Mouse (Mus musculus): ENCODE data around the gene Calhm2. TPM values are rescaled to one million over a fixed set of nuclear protein-coding genes. Genes with fewer than 3 reads are reported as not detected.
A peak's percentile ranks its signal among the peaks of the same experiment; 100 is the strongest.

The Calhm2 gene
- polyA plus RNA-seq, 1 experiment from 2014 or later, result 5.8 TPM

GRCm38 (mm10) chr19:47104641-47105271, 33.3 kb downstream of the Calhm2 start:
- Histone ChIP-seq H3K4me3 (replicated peaks) (no peak overlapping the region), H3K27ac (peak overlapping the region; percentile 14; the same call in 1 of the 2 replicates), H3K4me1 (replicated peaks) (no peaks in the 10 kb centered on the region), H3K4me2 (replicated peaks) (no peak overlapping the region), H3K9ac (no peak overlapping the region), H3K36me3 (peaks cover 49% of the 10 kb centered on the region), H3K27me3 (replicated peaks) (no peaks in the 10 kb centered on the region), H3K9me3 (no peaks in the 10 kb centered on the region)
- 75% methylated on average over 9 of the region's 9 CpGs for WGBS
- peak; percentile 89 for ATAC-seq

GRCm38 (mm10) chr19:47101080-47101479, 37.0 kb downstream of the Calhm2 start:
- Histone ChIP-seq H3K27ac (no peak overlapping the region), H3K36me3 (peaks cover 48% of the 10 kb centered on the region), H3K9me3 (no peaks in the 10 kb centered on the region), H3K4me3 (replicated peaks) (no peak overlapping the region), H3K4me2 (replicated peaks) (no peak overlapping the region), H3K4me1 (replicated peaks) (no peaks in the 10 kb centered on the region), H3K9ac (no peak overlapping the region), H3K27me3 (replicated peaks) (no peaks in the 10 kb centered on the region)
- WGBS, result 91% methylated on average over 5 of the region's 5 CpGs
- ATAC-seq, result no peak

GRCm38 (mm10) chr19:47090550-47091156, 47.4 kb downstream of the Calhm2 start, which contains the start of the genes Usmg5 and Pdcd11:
Usmg5 (minus strand) TSS chr19:47090647.
Pdcd11 (plus strand) TSS chr19:47090768.
- peaks cover 4% of the 10 kb centered on the region; the same call in 1 of the 2 replicates for H3K36me3 ChIP-seq
- peak within 1 kb of the TSS; percentile 67 for H3K4me2 ChIP-seq (replicated peaks)
- no peaks in the 10 kb centered on the region for H3K9me3 ChIP-seq
- H3K9ac ChIP-seq, result peak within 1 kb of the TSS; percentile 98
- H3K4me3 ChIP-seq (replicated peaks), result peak within 1 kb of the TSS; percentile 89
- under 1% methylated on average over 56 of the region's 56 CpGs for WGBS
- peaks cover 11% of the 10 kb centered on the region; the same call in 1 of the 2 replicates for H3K4me1 ChIP-seq (replicated peaks)
- H3K27me3 ChIP-seq (replicated peaks), result no peaks in the 10 kb centered on the region
- peak within 1 kb of the TSS; percentile 83 for H3K27ac ChIP-seq
- peak; percentile 100 for ATAC-seq

- peak overlapping the region; percentile 83 for H3K27ac ChIP-seq
- peak; percentile 81 for ATAC-seq
- peaks cover 3% of the 10 kb centered on the region for H3K36me3 ChIP-seq
- H3K4me3 ChIP-seq (replicated peaks), result peak overlapping the region; percentile 89
- no peaks in the 10 kb centered on the region for H3K27me3 ChIP-seq (replicated peaks)
- H3K9me3 ChIP-seq, result no peaks in the 10 kb centered on the region
- under 1% methylated on average over 36 of the region's 36 CpGs for WGBS
- H3K9ac ChIP-seq, result peak overlapping the region; percentile 98
- peak overlapping the region; percentile 67 for H3K4me2 ChIP-seq (replicated peaks)
- H3K4me1 ChIP-seq (replicated peaks), result peaks cover 11% of the 10 kb centered on the region; the same call in 1 of the 2 replicates
These were observed 48.2 kb downstream of the Calhm2 start for GRCm38 (mm10) chr19:47089718-47090525.

- Histone ChIP-seq H3K27me3 (replicated peaks) (no peaks in the 10 kb centered on the region), H3K27ac (no peak overlapping the region), H3K9me3 (no peaks in the 10 kb centered on the region), H3K4me1 (replicated peaks) (peaks cover 11% of the 10 kb centered on the region; the same call in 1 of the 2 replicates), H3K9ac (no peak overlapping the region), H3K4me3 (replicated peaks) (no peak overlapping the region), H3K4me2 (replicated peaks) (no peak overlapping the region), H3K36me3 (peaks cover 14% of the 10 kb centered on the region)
- WGBS, result 88% methylated on average over 3 of the region's 3 CpGs
- ATAC-seq, result no peak
These were observed 49.9 kb downstream of the Calhm2 start for GRCm38 (mm10) chr19:47088226-47088625.

GRCm38 (mm10) chr19:47067924-47068611, 70.0 kb downstream of the Calhm2 start:
- under 1% methylated on average over 70 of the region's 72 CpGs for WGBS
- H3K27me3 ChIP-seq (replicated peaks), result no peaks in the 10 kb centered on the region
- ATAC-seq, result peak; percentile 96

GRCm38 (mm10) chr19:47067096-47067882, 70.8 kb downstream of the Calhm2 start, which contains the start of gene Taf5:
Taf5 (plus strand) TSS chr19:47067746.
- no peaks in the 10 kb centered on the region for H3K27me3 ChIP-seq (replicated peaks)
- H3K4me3 ChIP-seq (replicated peaks), result peak within 1 kb of the TSS; percentile 88
- H3K9ac ChIP-seq, result peak within 1 kb of the TSS; percentile 97
- H3K4me1 ChIP-seq (replicated peaks), result peaks cover 6% of the 10 kb centered on the region; the same call in 1 of the 2 replicates
- peak; percentile 88 for ATAC-seq
- peak within 1 kb of the TSS; percentile 83 for H3K27ac ChIP-seq
- no peaks in the 10 kb centered on the region for H3K9me3 ChIP-seq
- WGBS, result 11% methylated on average over 46 of the region's 49 CpGs
- H3K4me2 ChIP-seq (replicated peaks), result peak within 1 kb of the TSS; percentile 73
- no peaks in the 10 kb centered on the region for H3K36me3 ChIP-seq

More at GRCm38 (mm10) chr19:47067924-47068611, 70.0 kb downstream of the Calhm2 start:
- Histone ChIP-seq H3K36me3 (peaks cover 7% of the 10 kb centered on the region; the same call in 1 of the 2 replicates), H3K4me2 (replicated peaks) (peak overlapping the region; percentile 73), H3K9me3 (no peaks in the 10 kb centered on the region), H3K27ac (peak overlapping the region; percentile 83), H3K4me3 (replicated peaks) (peak overlapping the region; percentile 88), H3K9ac (peak overlapping the region; percentile 97), H3K4me1 (replicated peaks) (peaks cover 6% of the 10 kb centered on the region; the same call in 1 of the 2 replicates)

GRCm38 (mm10) chr19:47065860-47066259, 72.2 kb downstream of the Calhm2 start:
- no peak overlapping the region for H3K9ac ChIP-seq
- no peaks in the 10 kb centered on the region for H3K9me3 ChIP-seq
- 91% methylated on average over 3 of the region's 3 CpGs for WGBS
- no peak for ATAC-seq
- no peak overlapping the region for H3K27ac ChIP-seq
- H3K4me3 ChIP-seq (replicated peaks), result no peak overlapping the region
- no peaks in the 10 kb centered on the region for H3K36me3 ChIP-seq
- H3K27me3 ChIP-seq (replicated peaks), result no peaks in the 10 kb centered on the region
- H3K4me2 ChIP-seq (replicated peaks), result no peak overlapping the region
- H3K4me1 ChIP-seq (replicated peaks), result peaks cover 6% of the 10 kb centered on the region; the same call in 1 of the 2 replicates

GRCm38 (mm10) chr19:47057684-47058083, 80.4 kb downstream of the Calhm2 start:
- Histone ChIP-seq H3K9me3 (no peaks in the 10 kb centered on the region), H3K4me2 (replicated peaks) (no peak overlapping the region), H3K9ac (no peak overlapping the region), H3K4me1 (replicated peaks) (no peaks in the 10 kb centered on the region), H3K27ac (no peak overlapping the region), H3K27me3 (replicated peaks) (no peaks in the 10 kb centered on the region), H3K36me3 (no peaks in the 10 kb centered on the region), H3K4me3 (replicated peaks) (no peak overlapping the region)
- no peak for ATAC-seq
- 65% methylated on average over 1 of the region's 1 CpGs for WGBS
